Mouse (Mus musculus): ENCODE results near the gene Gm10358. TPM values are rescaled to one million over a fixed set of nuclear protein-coding genes. Genes with fewer than 3 reads are reported as not detected.
"Not testable (repeated sequence)": the region's sequence is repeated elsewhere in the genome, so short reads cannot be mapped to it uniquely, and the experiment has no call there.

Gene Gm10358
- 0.81 and 0.92 TPM in 2 replicates for total RNA-seq (2014; rRNA removed)
- polyA plus RNA-seq (2012; rRNA removed), result 0.36 and 0.46 TPM in 2 replicates

DNA sequence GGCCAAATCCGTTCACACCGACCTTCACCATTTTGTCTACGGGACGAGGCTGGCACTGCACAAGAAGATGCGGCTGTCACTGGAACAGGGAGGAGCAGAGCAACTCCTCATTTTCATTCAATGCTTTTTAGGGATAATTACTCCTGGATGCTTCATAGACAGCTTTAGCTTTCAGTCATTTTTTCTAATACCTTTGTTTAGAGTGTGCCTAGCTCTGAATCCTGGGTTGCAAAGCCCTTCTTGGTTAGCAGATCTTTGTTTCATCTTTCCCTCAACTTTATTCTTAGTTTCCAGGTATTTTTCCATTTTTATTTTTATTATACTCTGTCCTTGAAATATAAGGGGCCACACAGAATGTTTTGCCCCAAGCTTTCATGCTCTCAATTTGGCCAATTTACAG lies at the start of gene Gm10358:
TSS of gene Gm10358 (minus strand) at position 101 of the 400 bp plus-strand sequence.
- no peaks in the 10 kb centered on the region for H3K4me1 ChIP-seq (ENCODE audit: control insufficient read depth, insufficient read depth, low read length)
- WGBS, result 94% methylated on average over 5 of the region's 5 CpGs
- no peak within 1 kb of the TSS for H3K9ac ChIP-seq (ENCODE audit: low read depth, low read length)
- TF ChIP-seq CTCF (IDR thresholded peaks at IDR 0.05; ENCODE audit: low read depth, low read length) (no peak), POLR2A (IDR thresholded peaks at IDR 0.05; ENCODE audit: extremely low read depth, insufficient read depth, low read length) (no peak)
- no peak for DNase-seq (ENCODE audit: extremely low read depth, low read depth, low spot score)
- no peak within 1 kb of the TSS for H3K4me3 ChIP-seq (ENCODE audit: insufficient read depth, low read depth, low read length)
- no peak within 1 kb of the TSS for H3K27ac ChIP-seq (replicated peaks; ENCODE audit: insufficient read depth, low read depth, low read length)
- no peaks in the 10 kb centered on the region for H3K27me3 ChIP-seq (ENCODE audit: control insufficient read depth, insufficient read depth, low read length)
- H3K36me3 ChIP-seq (ENCODE audit: control insufficient read depth, insufficient read depth, low read length), result no peaks in the 10 kb centered on the region
- no peaks in the 10 kb centered on the region for H3K79me2 ChIP-seq (ENCODE audit: control insufficient read depth, insufficient read depth, low read length)

GRCm38 (mm10) chr8:75448394-75448793 lies 42.0 kb upstream of the Gm10358 start, which contains the start of gene Iqcm:
Gene Iqcm, plus strand, starts transcription at chr8:75448694.
- H3K4me3 ChIP-seq (ENCODE audit: insufficient read depth, low read depth, low read length), result no peak within 1 kb of the TSS
- no peaks in the 10 kb centered on the region for H3K27me3 ChIP-seq (ENCODE audit: control insufficient read depth, insufficient read depth, low read length)
- H3K9ac ChIP-seq (ENCODE audit: low read depth, low read length), result no peak within 1 kb of the TSS
- H3K4me1 ChIP-seq (ENCODE audit: control insufficient read depth, insufficient read depth, low read length), result no peaks in the 10 kb centered on the region
- 82% methylated on average over 7 of the region's 7 CpGs for WGBS
- no peak for TF ChIP-seq POLR2A (IDR thresholded peaks at IDR 0.05; ENCODE audit: extremely low read depth, insufficient read depth, low read length)
- TF ChIP-seq CTCF (IDR thresholded peaks at IDR 0.05; ENCODE audit: low read depth, low read length), result no peak
- H3K79me2 ChIP-seq (ENCODE audit: control insufficient read depth, insufficient read depth, low read length), result no peaks in the 10 kb centered on the region
- DNase-seq (ENCODE audit: extremely low read depth, low read depth, low spot score), result no peak
- no peak within 1 kb of the TSS for H3K27ac ChIP-seq (replicated peaks; ENCODE audit: insufficient read depth, low read depth, low read length)
- H3K36me3 ChIP-seq (ENCODE audit: control insufficient read depth, insufficient read depth, low read length), result no peaks in the 10 kb centered on the region

GRCm38 (mm10) chr8:75415696-75416095 lies 9.3 kb upstream of the Gm10358 start:
- H3K4me1 ChIP-seq (ENCODE audit: control insufficient read depth, insufficient read depth, low read length); H3K27me3 ChIP-seq (ENCODE audit: control insufficient read depth, insufficient read depth, low read length); H3K36me3 ChIP-seq (ENCODE audit: control insufficient read depth, insufficient read depth, low read length); H3K9ac ChIP-seq (ENCODE audit: low read depth, low read length); DNase-seq (ENCODE audit: extremely low read depth, low read depth, low spot score); H3K4me3 ChIP-seq (ENCODE audit: insufficient read depth, low read depth, low read length); H3K79me2 ChIP-seq (ENCODE audit: control insufficient read depth, insufficient read depth, low read length); H3K27ac ChIP-seq (replicated peaks; ENCODE audit: insufficient read depth, low read depth, low read length): not testable (repeated sequence)
- WGBS, result 70% methylated on average over 3 of the region's 3 CpGs

GRCm38 (mm10) chr8:75384770-75385290 lies 21.6 kb downstream of the Gm10358 start:
- TF ChIP-seq CTCF (IDR thresholded peaks at IDR 0.05; ENCODE audit: low read depth, low read length), result no peak
- no peaks in the 10 kb centered on the region for H3K36me3 ChIP-seq (ENCODE audit: control insufficient read depth, insufficient read depth, low read length)
- peak overlapping the region; percentile 65; the same call in 1 of the 2 replicates for H3K27ac ChIP-seq (replicated peaks; ENCODE audit: insufficient read depth, low read depth, low read length)
- DNase-seq (ENCODE audit: extremely low read depth, low read depth, low spot score), result peak; percentile 93
- H3K9ac ChIP-seq (ENCODE audit: low read depth, low read length), result peak overlapping the region; percentile 42; the same call in 1 of the 2 replicates
- H3K27me3 ChIP-seq (ENCODE audit: control insufficient read depth, insufficient read depth, low read length), result no peaks in the 10 kb centered on the region
- H3K4me1 ChIP-seq (ENCODE audit: control insufficient read depth, insufficient read depth, low read length), result peaks cover 10% of the 10 kb centered on the region; the same call in 1 of the 2 replicates
- H3K4me3 ChIP-seq (ENCODE audit: insufficient read depth, low read depth, low read length), result no peak overlapping the region
- 19% methylated on average over 4 of the region's 4 CpGs for WGBS
- no peaks in the 10 kb centered on the region for H3K79me2 ChIP-seq (ENCODE audit: control insufficient read depth, insufficient read depth, low read length)

GRCm38 (mm10) chr8:75375530-75376123 lies 30.8 kb downstream of the Gm10358 start:
- Histone ChIP-seq H3K9ac (ENCODE audit: low read depth, low read length) (no peak overlapping the region), H3K36me3 (ENCODE audit: control insufficient read depth, insufficient read depth, low read length) (no peaks in the 10 kb centered on the region), H3K79me2 (ENCODE audit: control insufficient read depth, insufficient read depth, low read length) (no peaks in the 10 kb centered on the region), H3K4me1 (ENCODE audit: control insufficient read depth, insufficient read depth, low read length) (no peaks in the 10 kb centered on the region; the same call in 1 of the 2 replicates), H3K27me3 (ENCODE audit: control insufficient read depth, insufficient read depth, low read length) (no peaks in the 10 kb centered on the region), H3K27ac (replicated peaks; ENCODE audit: insufficient read depth, low read depth, low read length) (no peak overlapping the region), H3K4me3 (ENCODE audit: insufficient read depth, low read depth, low read length) (no peak overlapping the region)
- DNase-seq (ENCODE audit: extremely low read depth, low read depth, low spot score), result no peak
- no peak for TF ChIP-seq POLR2A (IDR thresholded peaks at IDR 0.05; ENCODE audit: extremely low read depth, insufficient read depth, low read length)
- TF ChIP-seq CTCF (IDR thresholded peaks at IDR 0.05; ENCODE audit: low read depth, low read length), result no peak
- 72% methylated on average over 1 of the region's 1 CpGs for WGBS

- Histone ChIP-seq H3K27me3 (ENCODE audit: control insufficient read depth, insufficient read depth, low read length) (no peaks in the 10 kb centered on the region), H3K4me3 (ENCODE audit: insufficient read depth, low read depth, low read length) (no peak overlapping the region), H3K27ac (replicated peaks; ENCODE audit: insufficient read depth, low read depth, low read length) (no peak overlapping the region), H3K4me1 (ENCODE audit: control insufficient read depth, insufficient read depth, low read length) (no peaks in the 10 kb centered on the region; the same call in 1 of the 2 replicates), H3K9ac (ENCODE audit: low read depth, low read length) (no peak overlapping the region), H3K79me2 (ENCODE audit: control insufficient read depth, insufficient read depth, low read length) (no peaks in the 10 kb centered on the region), H3K36me3 (ENCODE audit: control insufficient read depth, insufficient read depth, low read length) (no peaks in the 10 kb centered on the region)
- TF ChIP-seq POLR2A (IDR thresholded peaks at IDR 0.05; ENCODE audit: extremely low read depth, insufficient read depth, low read length) (no peak), CTCF (IDR thresholded peaks at IDR 0.05; ENCODE audit: low read depth, low read length) (no peak)
- WGBS, result 65% methylated on average over 2 of the region's 2 CpGs
- peak; percentile 74 for DNase-seq (ENCODE audit: extremely low read depth, low read depth, low spot score)
These were observed 34.4 kb downstream of the Gm10358 start for GRCm38 (mm10) chr8:75372006-75372405.

Other genes starting within 250 kb of the Gm10358 start
- gene Rasd2, start 192.6 kb downstream of the Gm10358 start, total RNA-seq (2014; rRNA removed), result 0.09 TPM in 1 of 2 replicates, not detected in the other
- gene Rasd2, start 192.6 kb downstream of the Gm10358 start, polyA plus RNA-seq (2012; rRNA removed), result 0.02 and 0.13 TPM in 2 replicates
- gene Iqcm, start 42.1 kb upstream of the Gm10358 start, total RNA-seq (2014; rRNA removed), result not detected in 2 replicates
- not detected in 2 replicates for gene Iqcm, start 42.1 kb upstream of the Gm10358 start, polyA plus RNA-seq (2012; rRNA removed)